Mouse (Mus musculus): ENCODE data around the gene Slc7a1.
"Not testable (repeated sequence)": the region's sequence is repeated elsewhere in the genome, so short reads cannot be mapped to it uniquely, and the experiment has no call there.

- TF ChIP-seq CTCF (IDR thresholded peaks at IDR 0.05; ENCODE audit: control insufficient read depth, insufficient read depth, low read length); POLR2A (IDR thresholded peaks at IDR 0.05; ENCODE audit: borderline replicate concordance, control insufficient read depth, low read depth, low read length): not testable (repeated sequence)
Measured at GRCm38 (mm10) chr5:148326295-148326694, 73.4 kb downstream of the Slc7a1 start.

Measured in bone marrow, adult 2 months (tissue).